Mouse (Mus musculus) ES-E14 (cell line): ENCODE data around the gene Rnf181. TPM values are rescaled to one million over a fixed set of nuclear protein-coding genes. Genes with fewer than 3 reads are reported as not detected.

Source experiments
- DNase-seq: peaks from one replicate; pipeline ENCODE4 v3.0.0-alpha.2; 2013; ENCODE audit warnings: low read depth, low spot score
- H3K27ac ChIP-seq: 2 replicates; pipeline ENCODE4 v1.5.1; 2012; ENCODE audit warnings: low read depth, mild to moderate bottlenecking, low read length, moderate library complexity, mixed read lengths; ENCODE audit not compliant: poor library complexity, insufficient read depth, severe bottlenecking
- H3K36me3 ChIP-seq: 2 replicates; pipeline ENCODE4 v1.6.1; 2012; ENCODE audit warnings: mild to moderate bottlenecking, low read length, moderate library complexity, mixed read lengths; ENCODE audit not compliant: control insufficient read depth, poor library complexity, insufficient read depth, severe bottlenecking
- H3K4me1 ChIP-seq, 2 experiments: fragments of 150-350 bp in 1 of 2; sonication (generic) in 1 of 2; 2 replicates each; pipeline ENCODE4 v1.6.1; 2012; ENCODE audit warnings: low read length in 2 of 2, mild to moderate bottlenecking in 1 of 2, mixed read lengths in 1 of 2; ENCODE audit not compliant: control insufficient read depth in 2 of 2, insufficient read depth in 2 of 2, poor library complexity in 1 of 2
- H3K4me3 ChIP-seq, 2 experiments: fragments of 150-350 bp in 1 of 2; sonication (generic) in 1 of 2; 2 replicates each; pipeline ENCODE4 v1.5.1; 2012; ENCODE audit warnings: low read length in 2 of 2, low read depth in 1 of 2, mild to moderate bottlenecking in 1 of 2, mixed read lengths in 1 of 2; ENCODE audit not compliant: insufficient read depth in 1 of 2, poor library complexity in 1 of 2, severe bottlenecking in 1 of 2
- H3K9ac ChIP-seq: 2 replicates; pipeline ENCODE4 v1.6.1; 2012; ENCODE audit warnings: low read depth, mild to moderate bottlenecking, low read length, mixed read lengths; ENCODE audit not compliant: poor library complexity, insufficient read depth, severe bottlenecking
- H3K9me3 ChIP-seq: fragments of 150-350 bp; sonication (generic); 2 replicates; pipeline ENCODE4 v1.6.1; 2012; ENCODE audit warnings: low read depth, mild to moderate bottlenecking, low read length; ENCODE audit not compliant: control insufficient read depth, insufficient read depth
- CHD2 ChIP-seq: IDR thresholded peaks from 2 replicates; pipeline ENCODE4 v1.6.1; 2014; ENCODE audit warnings: mild to moderate bottlenecking, low read depth, low read length, inconsistent platforms
- HCFC1 ChIP-seq: IDR thresholded peaks from 2 replicates; pipeline ENCODE4 v1.6.1; 2012; ENCODE audit warnings: low read length, inconsistent platforms, borderline replicate concordance; ENCODE audit not compliant: insufficient read depth
- MAFK ChIP-seq: IDR thresholded peaks from 2 replicates; pipeline ENCODE4 v1.6.1; 2014; ENCODE audit warnings: mild to moderate bottlenecking, low read depth, low read length, inconsistent platforms; ENCODE audit not compliant: insufficient read depth
- ZC3H11A ChIP-seq: IDR thresholded peaks from 2 replicates; pipeline ENCODE4 v1.6.1; 2012; ENCODE audit warnings: low read depth, mild to moderate bottlenecking, inconsistent platforms, low read length, borderline replicate concordance
- ZNF384 ChIP-seq: IDR thresholded peaks from 2 replicates; pipeline ENCODE4 v1.6.1; 2012; ENCODE audit warnings: low read depth, low read length, inconsistent platforms
- in situ Hi-C, 2 experiments: fragments of 600-800 bp; cut with MboI; formaldehyde crosslinking; loops; one replicate each; pipeline ENCODE4 v1.15.1; 2025; ENCODE audit warnings: low sequenced_read_pairs in 2 of 2, inconsistent platforms in 1 of 2; ENCODE audit not compliant: unreplicated experiment in 2 of 2
- total RNA-seq: library from RNA; depleted of rRNA; stranded (reverse); fragments of 300-350 nt; gene quantifications from 2 replicates; pipeline ENCODE4 v1.2.3, GENCODE M21; 2012

The Rnf181 gene
- total RNA-seq, 1 experiment: 62.0 TPM

GRCm38 (mm10) chr6:72345074-72345567, 21.6 kb downstream of the Rnf181 start, which contains the start of gene Usp39:
Gene Usp39, minus strand, starts transcription at chr6:72345184.
- Histone ChIP-seq H3K9ac (peak within 1 kb of the TSS; percentile 94), H3K36me3 (peaks cover 2% of the 10 kb centered on the region; the same call in 1 of the 2 replicates), H3K4me1 (peaks cover 0 to 5% of the 10 kb centered on the region in 2 experiments; a peak in 1 of 4 replicates), H3K9me3 (no peaks in the 10 kb centered on the region), H3K27ac (no peak within 1 kb of the TSS), H3K4me3 (peak within 1 kb of the TSS; percentile 79 to 86)
- TF ChIP-seq MAFK: no peak
- TF ChIP-seq ZNF384: no peak
- TF ChIP-seq HCFC1: peak; percentile 31; the same call in 1 of the 2 replicates
- no peak for TF ChIP-seq ZC3H11A
- peak; percentile 91 for DNase-seq
- in situ Hi-C loops: no loop called here

- no peak for TF ChIP-seq MAFK
- no peak for TF ChIP-seq ZC3H11A
- no peak; the same call in 1 of the 2 replicates for TF ChIP-seq HCFC1
- no peak for TF ChIP-seq ZNF384
- Histone ChIP-seq H3K4me3 (peak overlapping the region; percentile 79 to 86), H3K27ac (no peak overlapping the region), H3K4me1 (peaks cover 0 to 5% of the 10 kb centered on the region in 2 experiments; a peak in 1 of 4 replicates), H3K9ac (peak overlapping the region; percentile 94), H3K36me3 (peaks cover 2% of the 10 kb centered on the region; the same call in 1 of the 2 replicates), H3K9me3 (no peaks in the 10 kb centered on the region)
- in situ Hi-C loops: no loop called here
- DNase-seq: no peak
These were observed 22.2 kb downstream of the Rnf181 start for GRCm38 (mm10) chr6:72344396-72345073.

- Histone ChIP-seq H3K4me1 (peaks cover 0 to 5% of the 10 kb centered on the region in 2 experiments; a peak in 1 of 4 replicates), H3K4me3 (no peak overlapping the region), H3K27ac (no peak overlapping the region), H3K9me3 (no peaks in the 10 kb centered on the region), H3K9ac (no peak overlapping the region), H3K36me3 (peaks cover 10% of the 10 kb centered on the region)
- TF ChIP-seq HCFC1 (no peak), MAFK (no peak), CHD2 (no peak), ZC3H11A (no peak), ZNF384 (no peak)
- no peak for DNase-seq
- in situ Hi-C loops: no loop called here
These were observed 26.3 kb downstream of the Rnf181 start for GRCm38 (mm10) chr6:72340481-72340880.

GRCm38 (mm10) chr6:72333111-72333510, 33.6 kb downstream of the Rnf181 start:
- TF ChIP-seq HCFC1: no peak
- TF ChIP-seq MAFK: no peak
- TF ChIP-seq CHD2: no peak
- TF ChIP-seq ZNF384: no peak
- no peak for TF ChIP-seq ZC3H11A
- DNase-seq: no peak
- in situ Hi-C loops: no loop called here

GRCm38 (mm10) chr6:72330133-72330532, 36.6 kb downstream of the Rnf181 start:
- TF ChIP-seq CHD2 (no peak), HCFC1 (no peak), MAFK (no peak), ZNF384 (no peak), ZC3H11A (no peak)
- no peak for DNase-seq
- Histone ChIP-seq H3K9me3 (no peaks in the 10 kb centered on the region), H3K36me3 (peaks cover 13% of the 10 kb centered on the region), H3K27ac (no peak overlapping the region), H3K4me1 (no peaks in the 10 kb centered on the region), H3K9ac (no peak overlapping the region), H3K4me3 (no peak overlapping the region)
- in situ Hi-C loops: no loop called here

More at GRCm38 (mm10) chr6:72333111-72333510, 33.6 kb downstream of the Rnf181 start:
- H3K27ac ChIP-seq: no peak overlapping the region
- no peaks in the 10 kb centered on the region for H3K4me1 ChIP-seq
- no peak overlapping the region for H3K9ac ChIP-seq
- H3K4me3 ChIP-seq: no peak overlapping the region
- H3K36me3 ChIP-seq: peaks cover 21% of the 10 kb centered on the region
- H3K9me3 ChIP-seq: no peaks in the 10 kb centered on the region
